ENCODE assay signal across 8 mouse cellular contexts in genomic region chr13:105055374-105055773, GRCm38 (mm10). TPM values are rescaled to one million over a fixed set of nuclear protein-coding genes. Genes with fewer than 3 reads are reported as not detected.
DNase-seq lines count a peak whose midpoint lies in the region; ATAC-seq lines count a peak whose summit lies in the region.

No protein-coding gene starts in this region.

- DNase-seq in adrenal gland, postnatal 14 days = peak; percentile 11
- no peak for DNase-seq in adrenal gland, postnatal 25 days
- no peak for DNase-seq in forebrain, embryonic 10.5 days (ENCODE audit: extremely low spot score, low spot score)
- peak; percentile 25 for DNase-seq in hindbrain, embryonic 10.5 days (ENCODE audit: low spot score)
- DNase-seq in thymus, postnatal 14 days = no peak
- no peak for DNase-seq in frontal cortex, postnatal 25 days (ENCODE audit: low spot score in 2 of 2)

- H3K9me3 ChIP-seq in forebrain, embryonic 10.5 days = no peaks in the 10 kb centered on the region
- no peaks in the 10 kb centered on the region for H3K9me3 ChIP-seq in hindbrain, embryonic 10.5 days
- no peaks in the 10 kb centered on the region for H3K9me3 ChIP-seq in liver, embryonic 15.5 days (replicated peaks)
- H3K9me3 ChIP-seq in stomach, embryonic 14.5 days (ENCODE audit: control insufficient read depth, low read depth, low read length) = no peaks in the 10 kb centered on the region

- whole genome bisulfite sequencing in forebrain, embryonic 10.5 days = 22% methylated on average over 5 of the region's 5 CpGs
- WGBS in hindbrain, embryonic 10.5 days = 19% methylated on average over 5 of the region's 5 CpGs
- 8% methylated on average over 5 of the region's 5 CpGs for WGBS in liver, embryonic 15.5 days (ENCODE audit: insufficient replicate concordance)
- 23% methylated on average over 5 of the region's 5 CpGs for WGBS in stomach, embryonic 14.5 days

- peaks cover 26% of the 10 kb centered on the region for H3K4me1 ChIP-seq in forebrain, embryonic 10.5 days
- H3K4me1 ChIP-seq in hindbrain, embryonic 10.5 days (replicated peaks) = peaks cover 15% of the 10 kb centered on the region
- no peaks in the 10 kb centered on the region; the same call in 1 of the 2 replicates for H3K4me1 ChIP-seq in liver, embryonic 15.5 days (replicated peaks)
- no peaks in the 10 kb centered on the region for H3K4me1 ChIP-seq in stomach, embryonic 14.5 days (ENCODE audit: control insufficient read depth, insufficient read depth, low read length)

- H3K9ac ChIP-seq in liver, embryonic 15.5 days = no peak overlapping the region
- H3K9ac ChIP-seq in stomach, embryonic 14.5 days (replicated peaks; ENCODE audit: low read depth, low read length) = no peak overlapping the region

- H3K36me3 ChIP-seq in forebrain, embryonic 10.5 days (replicated peaks) = no peaks in the 10 kb centered on the region
- no peaks in the 10 kb centered on the region for H3K36me3 ChIP-seq in hindbrain, embryonic 10.5 days
- H3K36me3 ChIP-seq in liver, embryonic 15.5 days (replicated peaks) = no peaks in the 10 kb centered on the region
- H3K36me3 ChIP-seq in stomach, embryonic 14.5 days (ENCODE audit: control insufficient read depth, insufficient read depth, low read length) = no peaks in the 10 kb centered on the region

- peak overlapping the region; percentile 70 for H3K4me3 ChIP-seq in forebrain, embryonic 10.5 days
- H3K4me3 ChIP-seq in hindbrain, embryonic 10.5 days = peak overlapping the region; percentile 74
- 0 out of 2 replicates have a peak overlapping the region, but pooled peaks have one; percentile 52 for H3K4me3 ChIP-seq in liver, embryonic 15.5 days (replicated peaks)
- 0 out of 2 replicates have a peak overlapping the region, but pooled peaks have one; percentile 57 for H3K4me3 ChIP-seq in stomach, embryonic 14.5 days (ENCODE audit: low read depth, low read length)

- peaks cover 65% of the 10 kb centered on the region for H3K27me3 ChIP-seq in forebrain, embryonic 10.5 days (ENCODE audit: poor library complexity, severe bottlenecking)
- H3K27me3 ChIP-seq in hindbrain, embryonic 10.5 days (ENCODE audit: insufficient read depth, poor library complexity, severe bottlenecking) = peaks cover 31% of the 10 kb centered on the region
- peaks cover 52% of the 10 kb centered on the region for H3K27me3 ChIP-seq in liver, embryonic 15.5 days
- H3K27me3 ChIP-seq in stomach, embryonic 14.5 days (ENCODE audit: control insufficient read depth, insufficient read depth, low read length) = no peaks in the 10 kb centered on the region

- H3K4me2 ChIP-seq in liver, embryonic 15.5 days = peak overlapping the region; percentile 70
- peak overlapping the region; percentile 87 for H3K4me2 ChIP-seq in stomach, embryonic 14.5 days (replicated peaks; ENCODE audit: low read depth, low read length)

- no peak for ATAC-seq in liver, embryonic 15.5 days (ENCODE audit: insufficient read depth)
- ATAC-seq in stomach, embryonic 14.5 days (ENCODE audit: insufficient number of reproducible peaks, insufficient read depth, low FRiP score, low read depth) = no peak

- H3K27ac ChIP-seq in forebrain, embryonic 10.5 days = no peak overlapping the region
- 0 out of 2 replicates have a peak overlapping the region, but pooled peaks have one; percentile 86 for H3K27ac ChIP-seq in hindbrain, embryonic 10.5 days
- no peak overlapping the region for H3K27ac ChIP-seq in liver, embryonic 15.5 days (replicated peaks)
- H3K27ac ChIP-seq in stomach, embryonic 14.5 days (ENCODE audit: low read length) = no peak overlapping the region

RNA-seq across cellular contexts. Expression of gene Rgs7bp, which starts 0.6 kb away (rescaled TPM):
- 1.3 and 1.8 TPM in 2 replicates for total RNA-seq in adrenal gland, postnatal 14 days (2021)
- total RNA-seq in adrenal gland, postnatal 25 days (2021) = 1.2 TPM in 2 replicates
- 0.46 and 0.55 TPM in 2 replicates for polyA plus RNA-seq in forebrain, embryonic 10.5 days (2016; fragmentation: Nextera tagmentation; extraction: Ambion mirVana)
- polyA plus RNA-seq in hindbrain, embryonic 10.5 days (2016; fragmentation: Nextera tagmentation; extraction: Ambion mirVana) = 0.66 and 1.0 TPM in 2 replicates
- 0.31 and 0.46 TPM in 2 replicates for polyA plus RNA-seq in liver, embryonic 15.5 days (2015; fragmentation: Nextera tagmentation; extraction: Ambion mirVana)
- 1.5 and 1.7 TPM in 2 replicates for polyA plus RNA-seq in stomach, embryonic 14.5 days (2014; fragmentation: Nextera tagmentation; extraction: Ambion mirVana)

RNA-seq across cellular contexts. Expression of gene 4933425L06Rik, which starts 26.5 kb away (rescaled TPM):
- total RNA-seq in adrenal gland, postnatal 14 days (2021) = not detected in 2 replicates
- total RNA-seq in adrenal gland, postnatal 25 days (2021) = not detected in 2 replicates
- not detected in 2 replicates for polyA plus RNA-seq in forebrain, embryonic 10.5 days (2016; fragmentation: Nextera tagmentation; extraction: Ambion mirVana)
- not detected in 2 replicates for polyA plus RNA-seq in hindbrain, embryonic 10.5 days (2016; fragmentation: Nextera tagmentation; extraction: Ambion mirVana)
- not detected in 2 replicates for polyA plus RNA-seq in liver, embryonic 15.5 days (2015; fragmentation: Nextera tagmentation; extraction: Ambion mirVana)
- not detected in 2 replicates for polyA plus RNA-seq in stomach, embryonic 14.5 days (2014; fragmentation: Nextera tagmentation; extraction: Ambion mirVana)

Comparison
In these comparisons a context has a peak if more than half of its experiments do, and no peak if none do; other contexts are left out.
1. DNase-seq: peak in adrenal gland, postnatal 14 days (single experiment) and hindbrain, embryonic 10.5 days (single experiment); none in adrenal gland, postnatal 25 days (single experiment), forebrain, embryonic 10.5 days (single experiment), thymus, postnatal 14 days (single experiment) and frontal cortex, postnatal 25 days (0 of 2).
2. Peak in every context shown above with its lines, with median percentiles within 50 percentile points of each other: H3K4me3 ChIP-seq.